Mouse (Mus musculus) layer of hippocampus, postnatal 36 days (tissue): Measurements from ENCODE around the gene Hopx. TPM values are rescaled to one million over a fixed set of nuclear protein-coding genes. Genes with fewer than 3 reads are reported as not detected.

Experiments
- DNase-seq, 2 experiments: peaks; one replicate each; pipeline ENCODE4 v3.0.0; 2022
- total RNA-seq, 2 experiments: library from RNA; stranded (reverse); gene quantifications; 2 replicates each; pipeline ENCODE4 v1.2.3; 2021

Hopx gene
- total RNA-seq, result 10 to 100 TPM; 85.0 to 92.8 TPM

GRCm38 (mm10) chr5:77114817-77115731, at the start of gene Hopx:
Gene Hopx, minus strand, starts transcription at chr5:77115121.
- DNase-seq, result peak; percentile 51 to 53

- no peak for DNase-seq
These were observed 48.7 kb upstream of the Hopx start for GRCm38 (mm10) chr5:77163597-77163996.

- no peak for DNase-seq
These were observed 47.6 kb upstream of the Hopx start for GRCm38 (mm10) chr5:77162566-77162965.

DNA sequence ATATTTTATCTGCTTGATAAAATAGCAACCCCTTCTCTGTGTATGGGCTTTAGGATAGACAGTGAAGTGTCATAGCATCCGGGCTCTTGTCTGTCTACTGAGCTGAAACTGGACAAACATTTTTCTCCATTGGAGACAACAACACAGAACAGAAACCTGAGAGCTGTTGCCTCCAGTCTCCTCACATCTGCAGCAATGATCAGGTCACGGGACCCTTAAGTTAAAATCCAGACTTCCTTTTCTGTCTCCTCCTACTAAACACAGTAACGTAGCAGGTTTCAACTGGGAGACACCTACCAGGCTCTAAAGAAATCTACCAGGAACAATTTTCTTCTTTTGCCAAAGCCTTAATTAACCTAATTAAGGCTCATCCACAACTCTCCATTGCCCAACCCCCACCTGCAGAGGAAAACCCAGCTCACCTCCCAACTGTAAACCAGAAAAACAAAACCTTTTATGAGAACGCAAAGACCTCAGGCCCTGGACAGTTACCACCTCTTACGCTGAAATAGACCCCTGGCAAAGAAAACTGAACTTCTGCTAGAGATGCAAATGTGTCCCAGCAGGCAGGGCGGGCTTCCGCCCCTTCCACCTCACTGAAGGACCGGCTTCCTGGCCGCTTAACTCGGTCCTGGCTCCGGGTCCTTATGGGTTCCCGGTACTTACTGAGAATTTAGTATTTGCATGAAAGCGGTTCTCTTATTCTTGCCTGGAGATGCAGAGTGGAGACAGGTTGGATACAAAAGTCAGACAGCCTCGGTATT, 43.0 kb upstream of the Hopx start:
- DNase-seq, result no peak

GRCm38 (mm10) chr5:77156938-77157337, 42.0 kb upstream of the Hopx start:
- no peak for DNase-seq

DNA sequence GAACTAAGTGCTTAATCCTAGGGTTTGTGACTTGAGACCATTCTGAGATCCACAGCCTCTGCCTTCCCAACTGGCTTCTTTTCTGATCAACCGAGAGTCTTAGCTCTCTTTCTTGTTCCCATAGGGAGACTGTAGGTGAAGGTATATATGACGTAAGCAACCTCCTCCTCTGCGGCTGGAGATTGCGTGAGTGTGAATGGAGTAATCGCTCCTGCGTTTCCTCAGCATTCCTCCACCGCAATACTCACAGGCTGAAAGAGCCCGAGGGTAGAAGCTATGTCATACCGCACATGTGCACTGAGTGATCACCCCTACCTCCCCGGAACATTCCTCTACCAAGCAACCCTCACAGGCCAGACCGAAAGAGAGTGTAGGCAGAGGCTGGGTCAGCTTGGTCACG, 40.6 kb upstream of the Hopx start:
- no peak for DNase-seq

DNA sequence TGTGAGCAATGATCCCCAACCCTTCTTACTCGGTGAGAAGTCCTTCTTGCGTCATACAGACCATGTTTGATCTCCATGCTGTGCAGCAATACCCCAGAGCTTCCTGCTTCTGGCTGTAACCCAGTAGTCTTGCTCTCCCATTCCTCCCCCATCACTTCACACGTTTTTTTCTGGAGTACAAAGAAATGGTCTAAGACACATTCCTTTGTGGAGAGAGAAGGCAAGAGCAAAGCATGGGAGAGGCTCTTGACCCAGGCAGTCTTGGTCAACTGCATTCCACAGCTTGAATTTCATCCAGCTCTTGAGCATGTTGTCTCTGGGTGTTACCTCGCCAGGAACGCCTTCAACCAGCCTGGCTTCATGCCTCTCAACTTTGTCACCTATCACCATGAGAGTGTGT, 39.9 kb upstream of the Hopx start:
- no peak for DNase-seq

GRCm38 (mm10) chr5:77151738-77152137, 36.8 kb upstream of the Hopx start:
- no peak for DNase-seq

DNA sequence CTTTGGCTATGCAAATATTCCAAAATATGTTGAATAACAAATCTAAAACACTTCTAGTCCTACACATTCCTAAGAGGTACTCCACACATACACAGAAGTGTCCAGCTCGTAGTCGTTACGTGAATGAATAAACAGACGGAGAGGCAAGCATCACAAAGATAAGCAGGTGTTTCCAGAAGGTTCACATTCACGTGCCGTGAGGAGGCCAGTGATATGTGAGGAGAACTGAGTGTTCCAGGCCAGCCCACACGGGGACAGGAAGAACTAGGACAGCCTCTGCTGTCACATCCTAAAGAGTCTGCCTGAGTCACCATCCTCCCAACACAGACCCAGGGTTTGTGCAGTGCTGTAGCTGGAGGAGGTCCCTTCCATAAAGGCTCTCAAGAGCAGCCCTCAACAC, 36.2 kb upstream of the Hopx start:
- DNase-seq, result no peak

- no peak for DNase-seq
These were observed 33.2 kb upstream of the Hopx start for GRCm38 (mm10) chr5:77148021-77148621.

- no peak for DNase-seq
These were observed 31.7 kb upstream of the Hopx start for GRCm38 (mm10) chr5:77146459-77147170.

DNA sequence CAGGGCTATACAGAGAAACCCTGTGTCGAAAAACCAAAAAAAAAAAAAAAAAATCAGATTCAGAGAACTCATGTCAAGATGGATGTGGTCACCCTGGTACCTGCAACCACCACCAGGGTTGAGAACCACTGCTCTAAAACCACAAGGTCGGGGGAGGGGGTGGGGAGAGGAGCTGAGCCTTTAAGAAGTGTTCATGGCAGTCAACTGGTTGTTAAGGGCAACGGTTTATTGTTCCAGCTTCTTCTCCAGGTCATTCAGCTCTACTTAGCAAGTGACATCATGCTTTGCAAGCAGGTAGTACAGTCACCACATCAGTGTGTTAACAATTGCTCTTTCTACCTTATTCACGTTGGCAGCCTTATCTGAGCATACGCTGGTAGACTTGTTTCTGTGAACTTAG, 29.7 kb upstream of the Hopx start:
- no peak for DNase-seq

- DNase-seq, result no peak
These were observed 28.2 kb upstream of the Hopx start for GRCm38 (mm10) chr5:77143076-77143475.

DNA sequence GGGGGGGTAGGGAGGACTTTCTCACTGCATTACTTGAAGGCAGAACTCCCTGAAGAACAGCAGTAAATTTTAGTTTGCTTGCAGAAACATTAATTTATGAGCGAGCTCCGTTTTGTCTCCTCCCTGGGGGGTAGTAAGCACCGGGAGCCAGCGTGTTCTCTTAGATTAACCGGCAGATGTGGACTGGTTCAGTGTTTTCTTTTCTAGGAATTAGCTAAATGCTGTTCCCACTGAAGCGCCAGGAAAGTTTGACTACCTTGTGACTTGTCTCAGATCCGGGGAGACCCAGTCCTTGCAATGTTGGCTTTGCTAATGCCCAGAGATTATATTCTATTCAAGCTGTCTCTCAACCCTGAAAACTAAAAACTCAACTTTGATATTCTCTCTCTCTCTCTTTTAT, 26.4 kb upstream of the Hopx start:
- no peak for DNase-seq

DNA sequence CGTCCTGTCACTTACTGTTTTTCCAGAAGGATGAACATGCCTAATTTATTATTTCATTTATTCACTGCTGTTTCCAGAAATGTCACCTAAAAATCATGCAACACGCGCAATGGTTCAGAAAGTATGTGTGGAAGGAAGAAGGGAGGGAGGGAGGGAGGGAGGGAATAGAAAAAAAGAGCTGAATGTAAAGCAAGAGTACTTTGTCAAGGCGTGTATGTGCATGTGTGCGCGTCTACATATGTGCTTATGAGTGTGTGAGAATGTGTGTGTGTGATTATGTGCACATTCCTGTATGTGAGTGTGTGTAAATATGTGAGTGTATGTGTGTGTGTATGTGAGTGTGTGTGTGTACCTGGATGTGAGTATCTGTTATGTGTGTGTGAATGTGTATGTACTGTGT, 25.9 kb upstream of the Hopx start:
- DNase-seq, result no peak

DNA sequence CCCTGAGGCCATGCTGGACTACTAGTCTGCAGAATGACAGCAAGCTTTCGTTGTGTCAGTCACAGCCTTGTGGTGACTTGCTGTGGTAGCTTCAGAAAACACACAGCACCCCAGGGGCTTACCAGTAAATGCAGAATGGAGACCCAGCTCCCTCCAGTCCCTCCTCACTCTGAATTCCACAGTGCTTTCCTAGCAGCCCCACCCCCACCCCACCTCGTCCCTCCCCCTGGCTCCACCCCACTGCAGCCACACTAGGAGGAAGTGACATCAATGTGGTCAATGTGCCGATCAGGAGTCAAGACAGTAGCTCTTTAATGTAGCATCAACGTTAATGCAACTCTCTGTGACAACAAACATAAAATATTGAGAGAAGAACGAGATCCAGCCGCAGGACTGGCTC, 25.2 kb upstream of the Hopx start:
- DNase-seq, result no peak

DNA sequence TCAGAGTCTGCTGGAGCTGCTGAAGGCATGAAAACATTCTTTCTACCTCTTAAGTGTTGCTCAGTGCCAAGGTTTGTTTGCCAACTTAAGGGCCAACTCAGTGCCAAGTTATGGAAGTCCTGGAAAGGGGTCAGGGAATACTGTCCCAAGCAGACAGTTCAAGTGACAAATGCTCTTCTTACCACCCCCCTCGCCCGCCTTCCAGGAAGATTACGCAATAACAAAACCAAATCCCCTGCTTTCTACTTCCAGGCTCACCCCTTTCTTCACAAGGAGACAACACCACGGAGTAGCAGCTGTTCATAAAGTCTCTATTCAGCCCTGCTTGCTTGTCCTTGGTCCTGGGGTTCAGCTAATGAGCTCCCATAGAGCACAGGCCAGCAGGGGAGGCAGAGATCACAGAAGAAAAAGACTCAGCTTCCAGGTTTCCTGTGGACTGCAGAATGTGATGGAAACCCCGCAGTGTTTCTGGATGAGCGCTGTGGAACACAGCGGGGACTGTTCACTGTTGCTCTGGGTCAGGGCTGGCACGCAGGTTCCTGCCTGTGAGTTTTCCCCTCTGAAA, 22.9 kb upstream of the Hopx start:
- peak in 1 of 2 experiments; percentile 21 for DNase-seq

GRCm38 (mm10) chr5:77136684-77137224, 21.8 kb upstream of the Hopx start:
- DNase-seq, result no peak

GRCm38 (mm10) chr5:77134961-77135360, 20.0 kb upstream of the Hopx start:
- no peak for DNase-seq

- DNase-seq, result no peak
These were observed 19.5 kb upstream of the Hopx start for GRCm38 (mm10) chr5:77134465-77134864.

DNA sequence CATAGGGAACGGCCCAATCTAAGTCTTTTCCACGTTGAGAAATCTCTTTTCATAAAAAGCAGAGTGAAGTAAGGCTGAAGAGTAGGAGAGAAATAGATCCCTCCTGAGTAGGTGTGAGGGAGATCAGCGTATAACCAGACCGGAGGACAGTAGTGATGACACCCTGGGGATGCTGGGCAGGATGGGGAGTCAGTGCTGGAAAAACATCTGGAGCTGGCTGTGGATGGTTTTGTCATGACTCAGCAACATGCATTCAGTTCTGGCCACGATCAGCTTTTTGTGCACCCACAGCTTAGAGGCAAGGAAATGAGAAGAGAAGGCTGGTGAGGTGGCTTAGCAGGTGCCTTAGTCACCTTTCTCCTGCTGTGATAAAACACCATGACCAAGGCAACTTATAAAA, 19.0 kb upstream of the Hopx start:
- no peak for DNase-seq
